Mouse (Mus musculus) yolk sac, embryonic 10.5 days (tissue): Measurements from ENCODE around the gene Ampd2.

Experiments
- DNase-seq: peaks from one replicate; pipeline ENCODE4 v3.0.0-alpha.2; 2017; ENCODE audit warnings: low spot score

Ampd2 gene

DNA sequence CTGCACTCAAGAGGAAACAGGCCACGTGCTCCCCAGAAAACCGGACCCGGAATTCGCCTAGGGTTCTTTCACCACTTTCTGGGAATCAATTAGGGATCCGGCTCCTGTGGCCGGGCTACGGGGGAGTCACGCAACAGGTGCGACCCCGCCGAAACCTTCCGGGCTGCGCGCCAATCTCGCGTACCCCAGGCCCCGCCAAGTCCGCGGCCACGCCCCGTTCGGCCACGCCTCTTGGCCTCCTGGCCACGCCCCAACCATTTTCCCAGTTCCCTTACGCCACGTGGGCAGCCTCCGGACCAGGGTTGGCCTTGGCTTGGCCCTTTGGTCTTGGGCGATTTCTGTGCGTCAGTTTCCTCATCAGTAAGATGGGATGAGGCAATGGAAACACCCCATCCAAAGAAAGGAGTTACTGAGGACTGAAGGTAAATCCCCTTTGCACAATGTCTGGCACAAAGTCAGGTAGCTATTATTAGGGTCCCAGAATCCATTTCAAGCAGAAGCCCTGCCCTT lies at the start of gene Ampd2:
Gene Ampd2, minus strand, starts transcription at position 182 of the 510 bp plus-strand sequence.
- peak; percentile 90 for DNase-seq

DNA sequence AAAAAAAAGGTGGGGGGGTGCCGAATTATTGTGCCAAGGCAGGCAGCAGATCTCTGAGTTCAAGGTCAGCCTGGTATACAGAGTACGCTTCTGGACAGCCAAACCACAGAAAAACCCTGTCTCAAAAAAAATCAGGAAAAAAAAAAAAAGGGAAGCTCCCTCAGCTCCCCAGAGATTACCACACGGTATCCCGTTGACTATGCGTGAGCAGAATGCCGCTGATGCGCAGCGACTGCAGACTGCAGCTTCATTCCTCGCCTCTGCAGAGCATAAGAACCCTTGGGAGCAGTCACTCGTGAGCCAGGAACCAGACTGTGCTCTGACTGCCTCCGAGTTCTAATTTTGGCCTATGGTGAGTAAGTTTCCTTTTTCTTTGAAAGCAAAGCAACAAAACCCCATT lies 48.2 kb upstream of the Ampd2 start:
- DNase-seq: no peak

DNA sequence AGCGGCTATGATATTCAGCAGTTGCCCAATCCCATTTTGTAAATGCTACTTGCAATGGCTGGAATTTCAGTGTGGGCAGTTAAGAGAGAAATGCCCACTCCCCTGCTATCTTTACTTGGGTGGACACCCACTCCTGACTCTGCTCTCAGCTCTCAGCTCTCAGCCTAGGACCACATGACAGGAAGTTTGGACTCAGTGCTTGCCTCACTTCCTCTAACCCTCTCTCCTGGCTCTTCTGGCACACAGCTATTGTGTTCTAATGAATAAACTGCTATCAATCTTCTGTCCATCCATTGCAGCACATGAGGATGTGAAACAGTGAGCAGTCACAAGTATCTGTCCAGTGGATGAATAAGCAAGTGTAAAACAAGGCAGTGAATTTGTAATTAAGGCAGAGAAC lies 46.0 kb upstream of the Ampd2 start:
- no peak for DNase-seq

DNA sequence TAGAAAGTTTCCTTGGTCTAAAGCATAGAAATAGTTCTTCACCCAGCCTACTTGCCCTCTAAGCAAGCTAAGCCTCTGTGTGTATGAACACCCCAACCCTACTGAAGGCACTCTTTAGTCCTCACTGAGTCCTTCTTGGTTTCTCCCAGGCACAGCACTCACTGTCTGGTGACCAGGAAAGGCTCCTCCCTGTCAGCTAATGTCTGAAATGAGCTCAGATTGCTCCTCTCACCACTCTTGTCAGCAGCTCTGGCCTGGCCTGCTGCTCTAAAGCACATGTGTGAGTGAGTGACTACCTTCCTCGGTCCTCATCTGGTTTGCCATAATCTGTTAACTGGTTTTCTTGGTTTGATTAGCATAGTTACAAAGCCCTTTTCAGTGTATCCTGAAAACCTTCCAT lies 45.4 kb upstream of the Ampd2 start:
- DNase-seq: no peak

DNA sequence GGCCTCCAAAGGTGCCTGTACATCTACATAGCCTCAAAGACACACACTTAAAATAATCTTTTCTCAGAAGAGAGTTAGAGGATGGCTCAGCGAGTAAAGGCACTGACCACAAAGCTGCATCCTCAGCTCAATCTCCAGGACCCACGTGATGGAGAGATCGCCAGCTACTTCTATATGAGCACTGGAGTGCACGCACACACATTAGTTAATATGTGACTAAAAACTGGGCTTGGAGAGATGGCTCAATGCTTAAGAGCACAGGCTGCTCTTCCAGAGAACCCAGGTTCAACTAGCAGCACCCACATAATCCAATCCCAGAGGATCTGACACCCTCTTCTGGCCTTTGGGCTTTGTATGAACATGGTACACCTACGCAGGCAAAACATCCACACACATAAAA lies 44.8 kb upstream of the Ampd2 start:
- peak; percentile 68 for DNase-seq

DNA sequence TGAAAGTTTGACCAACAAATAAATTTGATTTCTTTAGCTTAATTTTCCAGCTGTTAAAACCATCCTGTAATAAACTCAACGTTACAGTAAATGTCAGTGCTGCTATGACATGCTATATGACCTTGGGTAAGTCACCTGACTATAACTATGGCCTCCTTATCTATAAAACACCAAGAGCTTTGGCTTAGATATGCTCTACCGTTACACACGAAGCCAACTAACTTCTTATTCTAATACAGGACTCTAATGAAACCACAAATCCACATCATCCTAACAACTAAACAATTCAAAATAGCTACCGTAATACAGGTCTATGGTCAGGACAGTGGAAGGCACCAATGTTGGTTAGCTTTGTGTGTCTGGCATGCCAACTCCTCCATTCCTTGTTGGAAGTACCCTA lies 43.4 kb upstream of the Ampd2 start:
- DNase-seq: no peak

DNA sequence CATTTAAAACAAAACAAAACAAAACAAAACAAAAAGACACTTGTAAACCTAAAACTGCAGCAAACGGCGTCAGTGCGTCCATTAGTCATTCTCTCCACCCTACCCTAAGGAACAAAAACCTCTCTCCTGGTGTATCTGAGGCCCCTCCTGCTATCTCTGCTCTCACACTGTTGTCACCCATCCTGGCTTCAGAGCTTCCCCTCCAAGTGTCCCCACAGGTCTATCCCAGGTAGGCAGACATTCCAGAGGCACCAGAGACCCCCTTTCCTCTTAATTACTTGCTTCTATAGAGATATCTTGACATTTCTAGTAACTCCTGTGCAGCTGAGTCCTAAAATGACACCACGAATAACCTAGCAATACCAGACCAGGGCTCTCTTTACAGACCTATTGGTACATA lies 42.9 kb upstream of the Ampd2 start:
- no peak for DNase-seq

DNA sequence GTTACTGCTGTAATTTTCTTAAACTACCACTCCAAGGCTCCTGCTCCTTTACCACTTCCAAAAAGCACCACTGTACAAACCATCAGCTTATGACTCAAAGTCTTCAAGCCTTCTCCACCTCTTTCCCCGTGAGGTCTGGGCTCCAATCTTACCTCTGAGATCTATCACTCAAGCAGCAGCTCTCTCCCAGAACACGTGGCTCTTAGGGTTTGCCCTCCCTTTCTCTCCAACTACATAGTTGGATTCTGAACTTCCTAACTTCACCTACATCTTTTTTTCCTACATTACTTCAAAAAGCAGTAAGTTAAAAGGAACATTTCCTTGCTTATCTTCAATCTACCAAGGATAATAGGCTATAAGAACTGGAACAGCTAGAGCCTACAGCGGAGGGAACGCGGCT lies 42.1 kb upstream of the Ampd2 start:
- no peak for DNase-seq

DNA sequence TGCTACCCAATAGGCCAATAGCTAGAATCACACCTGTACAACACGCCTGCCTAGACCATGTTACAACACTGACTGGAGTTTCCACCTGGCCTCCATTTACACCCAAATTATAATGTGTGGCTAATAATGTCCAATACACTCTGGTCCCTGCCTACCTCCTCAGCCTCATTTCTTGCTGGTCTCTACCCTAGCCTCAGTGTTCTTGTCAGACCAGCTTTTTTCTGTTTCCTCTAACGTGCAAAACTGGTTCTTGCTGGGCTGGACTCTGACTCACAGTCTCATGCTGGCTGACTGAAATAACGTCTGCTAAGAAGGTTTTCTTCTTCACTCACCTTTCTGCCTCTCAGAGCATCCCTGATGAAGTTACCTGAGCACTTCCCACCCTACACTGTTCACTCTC lies 39.9 kb upstream of the Ampd2 start:
- DNase-seq: no peak

DNA sequence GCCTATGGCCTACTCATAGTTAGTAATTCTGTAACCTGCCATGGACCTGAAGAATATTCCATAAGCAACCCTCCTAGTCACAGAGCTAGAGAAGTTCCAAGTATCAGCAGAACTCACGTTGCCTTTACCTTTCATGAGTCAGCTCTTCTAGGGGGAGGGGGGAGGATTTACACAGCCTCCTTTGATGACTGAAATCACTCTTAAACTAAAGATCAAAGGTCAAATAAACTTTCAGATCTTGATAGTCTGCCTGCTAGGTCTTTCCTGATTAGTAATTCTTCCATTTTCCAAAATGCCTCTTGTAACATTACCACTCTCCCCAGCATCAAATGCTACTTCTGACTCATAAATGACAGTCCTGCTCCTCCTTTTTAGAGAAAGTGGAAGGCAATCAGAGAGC lies 37.7 kb upstream of the Ampd2 start:
- DNase-seq: peak; percentile 59

DNA sequence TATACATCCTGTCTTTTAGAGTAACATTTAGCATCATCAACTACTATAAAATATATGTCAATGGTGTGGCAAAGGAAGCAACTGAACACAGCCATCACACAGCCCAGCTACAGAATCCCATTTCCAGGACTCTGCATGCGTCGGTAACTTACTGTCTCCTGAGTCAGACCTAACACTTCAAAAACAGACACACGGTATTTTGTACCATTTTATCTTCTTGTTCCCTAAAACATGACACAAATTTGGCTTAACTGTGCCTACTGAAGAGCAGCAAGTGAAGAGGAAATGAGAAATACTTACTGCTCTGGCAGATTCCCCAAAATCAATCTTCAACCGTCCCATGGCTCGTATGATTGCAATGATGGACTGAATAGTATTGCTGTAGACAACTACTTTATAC lies 36.8 kb upstream of the Ampd2 start:
- DNase-seq: no peak

DNA sequence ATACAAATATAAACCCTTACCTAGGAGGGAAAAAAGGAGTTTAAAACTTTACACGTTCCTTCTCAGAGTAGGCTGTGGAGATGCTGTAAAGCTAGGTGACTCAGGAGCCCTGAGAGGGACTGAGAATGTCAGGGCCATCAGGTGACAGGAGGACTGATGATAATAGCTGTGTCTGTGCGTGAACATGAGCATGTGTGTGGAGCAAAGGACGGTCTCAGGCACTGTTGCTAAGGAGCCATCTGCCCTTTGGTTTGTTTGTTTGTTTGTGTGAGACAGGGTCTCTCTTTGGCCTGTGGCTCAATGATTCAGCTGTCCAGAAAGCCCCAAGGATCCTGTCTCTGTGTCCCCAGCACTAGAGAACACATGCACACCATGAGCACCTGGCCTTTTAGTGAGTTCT lies 34.6 kb upstream of the Ampd2 start:
- DNase-seq: peak; percentile 32

DNA sequence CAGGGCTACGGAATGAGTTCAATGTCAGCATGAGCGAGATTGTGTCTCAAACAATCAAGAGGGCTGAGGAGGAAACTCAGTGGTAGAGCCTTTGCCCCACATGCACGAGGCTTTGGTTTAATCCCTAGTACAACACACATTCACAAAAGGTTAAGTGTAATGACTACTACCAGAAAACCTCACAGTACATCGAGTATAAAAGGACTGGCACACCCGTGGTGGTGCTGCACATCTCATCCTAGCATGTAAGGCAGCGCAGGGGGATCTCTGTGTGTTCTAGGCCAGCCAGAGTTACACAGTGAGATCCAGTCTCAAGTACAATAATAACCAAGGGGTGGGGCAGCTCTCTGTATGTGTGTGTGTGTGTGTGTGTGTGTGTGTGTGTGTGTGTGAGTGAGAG lies 31.0 kb upstream of the Ampd2 start:
- DNase-seq: no peak

DNA sequence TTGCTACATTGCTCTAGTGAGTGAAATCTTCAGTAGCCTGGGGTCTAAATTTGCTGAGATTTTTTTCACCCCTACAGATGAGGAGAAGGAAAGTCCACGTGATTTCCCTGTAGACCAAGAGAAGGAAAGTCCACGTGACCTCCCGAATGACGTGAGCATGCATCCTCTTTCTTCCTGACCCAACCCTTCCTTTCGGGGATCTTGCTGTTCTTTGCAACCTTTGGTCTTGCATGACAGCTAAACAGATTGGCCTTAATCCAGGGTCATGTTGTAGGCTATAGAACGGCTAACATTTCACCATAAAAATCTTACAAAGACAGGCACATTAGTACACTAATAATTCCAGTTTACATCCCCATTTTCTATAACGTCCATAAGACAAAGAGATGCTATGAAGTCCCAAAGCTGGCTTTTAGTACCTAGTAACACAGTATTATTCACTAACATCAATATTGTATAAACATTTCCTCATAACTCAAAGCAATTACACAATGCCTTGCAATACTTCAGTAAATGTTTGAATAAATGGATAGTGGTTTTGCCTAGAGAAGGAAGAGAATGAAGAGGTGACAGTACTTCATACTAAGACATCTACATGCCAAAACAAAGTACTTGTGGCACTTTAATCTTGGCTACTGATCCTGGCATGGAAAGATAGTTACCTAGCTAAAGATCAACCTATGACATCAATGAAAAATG lies 27.3 kb upstream of the Ampd2 start:
- DNase-seq: peak; percentile 46

DNA sequence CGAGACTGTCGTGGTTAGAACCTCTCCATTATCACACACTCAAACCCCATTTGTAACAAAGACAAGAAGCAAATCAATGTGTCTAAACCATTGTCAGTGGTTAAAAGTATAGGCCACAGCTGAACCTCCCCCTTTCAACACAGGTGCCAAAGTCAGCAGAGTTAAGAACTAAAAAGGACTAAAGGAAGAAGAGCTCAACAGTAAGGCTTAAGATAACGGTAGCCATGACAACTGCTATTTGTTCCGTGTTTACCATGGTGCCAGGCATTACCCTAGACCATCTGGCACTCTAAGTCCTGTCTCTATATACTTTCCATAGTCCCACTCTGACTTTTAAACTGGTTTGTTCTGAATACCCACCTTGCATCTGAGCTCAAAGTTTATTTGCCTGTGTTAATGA lies 26.2 kb upstream of the Ampd2 start:
- DNase-seq: no peak

DNA sequence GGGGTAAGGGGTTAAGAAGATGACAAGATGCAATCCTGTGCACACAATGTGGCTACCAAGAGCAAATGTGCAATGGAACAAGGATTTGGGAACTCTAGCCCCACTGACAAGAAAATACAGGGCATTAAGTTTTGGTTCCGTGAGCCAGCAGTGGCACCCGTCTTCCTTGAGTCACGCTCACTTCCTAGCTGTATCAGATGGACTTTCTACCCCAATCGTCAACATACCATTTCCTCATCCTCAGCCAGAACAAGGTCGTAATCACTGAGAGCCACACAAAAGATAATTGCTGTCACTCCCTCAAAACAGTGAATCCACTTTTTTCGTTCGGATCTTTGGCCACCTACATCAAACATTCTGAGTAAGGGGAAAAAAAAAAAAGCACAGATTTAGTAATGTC lies 25.8 kb upstream of the Ampd2 start:
- DNase-seq: peak; percentile 50

DNA sequence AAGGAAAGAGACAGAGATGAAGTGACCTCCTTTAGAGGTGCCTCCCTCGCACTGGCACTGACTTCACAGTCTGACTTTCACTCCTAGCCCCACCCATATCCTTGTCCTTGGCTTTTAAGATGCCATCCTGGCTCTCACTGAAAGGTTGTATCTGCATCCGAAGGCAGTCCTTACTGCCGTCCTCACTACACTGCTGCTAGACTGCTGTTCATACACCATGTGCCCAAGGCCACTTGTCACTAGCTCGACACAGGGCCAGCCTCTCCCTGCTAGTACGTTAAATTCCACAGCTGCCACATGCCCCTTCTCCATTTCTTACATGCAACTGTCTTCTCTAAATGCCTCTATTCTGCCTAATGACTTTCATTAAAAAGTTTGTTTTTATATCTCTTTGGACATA lies 24.9 kb upstream of the Ampd2 start:
- no peak for DNase-seq

DNA sequence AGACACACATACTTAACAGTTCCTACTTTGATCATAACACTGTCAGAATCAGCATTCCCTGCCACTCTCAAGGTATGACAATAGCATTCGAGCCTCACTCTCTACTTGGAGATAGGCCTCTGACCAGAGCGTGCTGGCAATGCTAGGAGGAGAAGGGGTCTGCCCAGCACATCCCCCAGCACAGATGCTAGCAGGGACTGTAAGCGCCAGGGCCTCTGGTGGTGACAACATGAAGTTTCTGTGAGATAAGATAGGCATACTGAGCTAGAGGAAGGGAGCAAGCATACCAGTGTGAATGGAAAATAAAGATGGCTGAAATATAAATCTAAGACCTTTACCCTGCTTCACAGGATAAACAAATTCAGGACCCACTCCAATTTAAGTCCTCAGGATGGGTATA lies 18.8 kb upstream of the Ampd2 start:
- DNase-seq: no peak

DNA sequence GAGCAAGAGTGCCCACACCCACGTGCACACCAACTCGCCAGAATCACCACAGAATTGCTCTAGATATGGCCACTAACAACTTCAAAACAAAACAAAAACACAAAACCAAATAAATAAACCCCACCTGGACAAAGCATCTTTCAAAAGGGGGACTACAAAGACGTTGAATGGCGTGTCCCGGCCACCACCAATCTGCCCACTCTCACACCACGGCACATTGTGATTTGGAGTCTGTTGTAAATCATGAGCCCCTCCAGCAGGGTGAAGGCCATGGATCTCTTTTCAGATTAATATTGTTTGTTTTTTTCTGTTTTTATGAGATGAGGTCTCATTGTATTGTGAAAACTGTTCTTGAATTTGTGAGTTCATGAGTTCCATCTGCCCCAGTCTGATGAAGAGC lies 15.6 kb upstream of the Ampd2 start:
- no peak for DNase-seq

DNA sequence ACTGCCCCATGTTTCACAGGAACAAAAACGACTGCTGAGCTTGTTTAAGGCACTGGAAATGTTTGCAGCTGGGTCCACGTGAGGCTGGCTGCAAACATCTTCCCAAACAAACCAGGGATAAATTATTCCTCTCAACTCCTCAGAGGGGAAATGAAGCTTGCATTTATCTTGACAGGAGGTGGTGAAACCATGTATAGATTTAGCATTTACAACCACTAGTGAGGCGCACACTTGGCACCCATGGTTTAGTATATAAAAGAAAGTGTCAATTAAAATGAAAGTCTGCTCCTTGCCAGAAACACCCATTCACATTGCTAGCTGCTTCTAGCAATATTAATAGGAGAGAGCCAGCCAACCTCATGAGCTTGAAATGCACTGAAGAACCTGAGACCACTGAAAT lies 15.1 kb upstream of the Ampd2 start:
- DNase-seq: no peak

DNA sequence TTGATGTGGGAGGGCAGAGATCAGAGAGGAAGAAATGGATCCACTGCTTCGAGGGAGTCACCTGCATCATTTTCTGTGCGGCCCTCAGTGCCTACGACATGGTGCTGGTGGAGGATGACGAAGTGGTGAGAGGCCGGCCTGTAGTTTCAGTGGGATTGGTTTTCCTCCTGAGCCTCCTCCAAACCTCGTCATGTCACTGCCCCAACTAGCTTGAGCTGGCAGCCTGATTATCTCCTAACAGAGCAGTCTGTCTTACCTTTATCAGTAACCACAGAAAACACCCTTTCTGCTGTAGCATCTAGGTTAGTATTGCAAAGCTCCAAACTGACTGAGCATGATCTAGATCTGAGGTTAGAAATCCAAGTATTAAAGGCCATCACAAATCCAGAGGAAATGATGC lies 11.9 kb upstream of the Ampd2 start:
- no peak for DNase-seq

DNA sequence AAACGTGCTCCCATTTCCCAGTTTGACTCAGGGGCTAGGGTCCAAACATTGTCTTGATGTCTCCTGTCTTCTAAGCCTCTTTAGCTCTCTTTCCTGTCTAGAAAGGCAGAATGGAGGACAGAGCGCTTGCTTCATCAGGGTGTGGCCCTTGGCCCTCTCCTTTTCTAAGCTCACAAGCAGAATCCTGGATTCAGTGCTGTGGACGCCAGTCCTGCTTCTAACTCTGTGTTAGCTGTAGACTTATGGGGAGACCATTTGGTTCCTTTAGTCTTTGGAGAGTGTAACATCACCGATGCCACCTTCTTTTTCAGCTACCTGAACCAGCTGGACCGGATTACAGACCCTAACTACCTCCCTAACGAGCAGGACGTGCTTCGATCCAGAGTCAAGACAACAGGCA lies 11.2 kb upstream of the Ampd2 start:
- DNase-seq: no peak

DNA sequence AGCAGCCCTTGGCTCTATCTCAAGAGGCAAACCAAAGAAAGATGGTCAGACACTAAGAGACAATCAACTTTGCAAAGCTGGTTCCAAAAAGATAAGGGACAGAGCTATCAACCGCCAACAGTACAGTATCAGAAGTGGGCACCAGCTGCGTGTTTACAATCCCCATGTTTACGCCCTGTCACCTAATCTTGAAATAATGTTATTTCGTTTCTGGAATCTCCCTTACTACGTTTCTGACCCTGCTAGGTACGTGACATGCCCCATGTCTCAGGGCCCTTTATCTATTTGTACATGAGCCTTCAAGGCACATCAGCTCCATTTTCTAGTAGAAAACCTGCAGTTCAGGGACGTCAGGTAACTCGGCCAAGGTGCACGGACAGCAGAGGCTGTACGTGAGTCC lies 10.3 kb upstream of the Ampd2 start:
- DNase-seq: peak; percentile 15

DNA sequence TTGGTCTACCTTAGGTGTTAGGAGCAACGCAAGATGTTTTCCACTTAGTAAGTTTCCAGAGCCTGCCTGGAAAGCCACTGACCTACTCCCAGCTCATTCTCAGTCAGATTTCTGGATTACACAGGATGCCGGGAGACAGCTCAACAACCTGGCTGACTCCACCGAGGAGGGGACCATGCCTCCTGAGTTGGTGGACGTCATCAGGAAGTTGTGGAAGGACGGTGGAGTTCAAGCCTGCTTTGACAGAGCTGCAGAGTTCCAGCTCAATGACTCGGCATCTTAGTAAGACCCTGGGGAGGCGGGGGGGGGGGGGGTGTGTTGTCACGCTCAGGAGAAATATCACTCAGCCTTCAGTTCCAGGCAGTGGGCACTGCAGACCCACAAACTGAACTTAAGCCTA lies 9.8 kb upstream of the Ampd2 start:
- DNase-seq: no peak
